Mouse (Mus musculus) C2C12 (cell line): ENCODE results near the gene Col16a1.

Experiments
- CTCF ChIP-seq: IDR thresholded peaks from one replicate; pipeline ENCODE4 v1.5.1; 2011; ENCODE audit not compliant: control insufficient read depth, insufficient read depth, insufficient read length
- USF1 ChIP-seq: IDR thresholded peaks from one replicate; pipeline ENCODE4 v1.6.1; 2011; ENCODE audit warnings: low read depth, mild to moderate bottlenecking, control low read depth, moderate library complexity

- TF ChIP-seq CTCF (no peak), USF1 (no peak)
Observed at GRCm38 (mm10) chr4:130017036-130017674, 30.5 kb upstream of the Col16a1 start.
